Mouse (Mus musculus) adipose tissue, adult 10 weeks (tissue): ENCODE data around the gene Psmc4. TPM values are rescaled to one million over a fixed set of nuclear protein-coding genes. Genes with fewer than 3 reads are reported as not detected.

ENCODE experiments used
- polyA plus RNA-seq: library from polyadenylated mRNA; stranded (reverse); fragments of 350-450 nt; fragmentation: Illumina TruSeq; extraction: RNeasy Lipid Tissue Mini Kit (QIAGEN cat#74804); gene quantifications from one replicate; pipeline ENCODE4 v1.2.3, GENCODE M21; 2014; ENCODE audit warnings: low read depth, low replicate concordance

Gene Psmc4
- 101 TPM for polyA plus RNA-seq

GRCm38 (mm10) chr7:28049476-28050409 lies at the start of gene Psmc4:
Psmc4 (minus strand) TSS chr7:28050101.

GRCm38 (mm10) chr7:28070531-28071298 lies 20.8 kb upstream of the Psmc4 start, which contains the start of gene Fcgbp:
Fcgbp (plus strand) TSS chr7:28071236.

GRCm38 (mm10) chr7:28013549-28014444 lies 36.1 kb downstream of the Psmc4 start, which contains the start of gene Zfp850:
Zfp850 (minus strand) TSS chr7:28014115.

Other genes with a start within 250 kb of the Psmc4 start
- gene Zfp626, start 242.9 kb downstream of the Psmc4 start, polyA plus RNA-seq: 5.7 TPM
- gene Zfp59, start 211.5 kb downstream of the Psmc4 start, polyA plus RNA-seq: 4.5 TPM
- gene Zfp607a, start 192.6 kb downstream of the Psmc4 start, polyA plus RNA-seq: 2.3 TPM
- 8.7 TPM for gene Zfp974, start 120.6 kb downstream of the Psmc4 start, polyA plus RNA-seq
- gene Zfp780b, start 70.9 kb downstream of the Psmc4 start, polyA plus RNA-seq: 6.8 TPM
- 1.3 TPM for gene Zfp850, start 36.0 kb downstream of the Psmc4 start, polyA plus RNA-seq
- gene Fcgbp, start 21.1 kb upstream of the Psmc4 start, polyA plus RNA-seq: 0.42 TPM
- 0.06 TPM for gene 9530053A07Rik, start 79.4 kb upstream of the Psmc4 start, polyA plus RNA-seq
- 65.8 TPM for gene Fbl, start 119.6 kb upstream of the Psmc4 start, polyA plus RNA-seq
- gene Dyrk1b, start 129.4 kb upstream of the Psmc4 start, polyA plus RNA-seq: 21.4 TPM
- gene Eid2, start 217.8 kb upstream of the Psmc4 start, polyA plus RNA-seq: 12.9 TPM
- gene Eid2b, start 227.6 kb upstream of the Psmc4 start, polyA plus RNA-seq: 7.6 TPM
- gene Selenov, start 241.1 kb upstream of the Psmc4 start, polyA plus RNA-seq: 3.1 TPM